Mouse (Mus musculus) megakaryocyte, embryonic 14.5 days (primary cell): ENCODE results near the gene Zfp654. TPM values are rescaled to one million over a fixed set of nuclear protein-coding genes. Genes with fewer than 3 reads are reported as not detected.

Experiments
- H3K27me3 ChIP-seq: replicated peaks from 2 replicates; pipeline ENCODE3; 2012; ENCODE audit warnings: inconsistent platforms
- H3K36me3 ChIP-seq: replicated peaks from 2 replicates; pipeline ENCODE3; 2012; ENCODE audit warnings: low read length, inconsistent platforms, mixed read lengths
- H3K4me1 ChIP-seq: 2 replicates; pipeline ENCODE4 v1.6.1; 2012; ENCODE audit warnings: inconsistent platforms
- H3K4me3 ChIP-seq: replicated peaks from 2 replicates; pipeline ENCODE3; 2012; ENCODE audit warnings: moderate library complexity, mild to moderate bottlenecking, inconsistent platforms
- H3K9me3 ChIP-seq: 2 replicates; pipeline ENCODE4 v1.6.1; 2012; ENCODE audit warnings: inconsistent platforms
- FLI1 ChIP-seq: IDR thresholded peaks from 2 replicates; pipeline ENCODE4 v1.6.1; 2012; ENCODE audit warnings: low read length, inconsistent platforms, mixed read lengths
- GATA1 ChIP-seq: IDR thresholded peaks from 3 replicates; pipeline ENCODE4 v1.6.1; 2012; ENCODE audit warnings: mixed read lengths, low read length, inconsistent platforms, borderline replicate concordance
- polyA plus RNA-seq: library from polyadenylated mRNA; stranded (reverse); fragments of >175 nt; gene quantifications from 2 replicates; pipeline ENCODE4 v1.2.3, GENCODE M21; 2012; ENCODE audit warnings: low replicate concordance; ENCODE audit not compliant: insufficient read depth

The Zfp654 gene
- polyA plus RNA-seq, 1 experiment = 0.13 TPM

DNA sequence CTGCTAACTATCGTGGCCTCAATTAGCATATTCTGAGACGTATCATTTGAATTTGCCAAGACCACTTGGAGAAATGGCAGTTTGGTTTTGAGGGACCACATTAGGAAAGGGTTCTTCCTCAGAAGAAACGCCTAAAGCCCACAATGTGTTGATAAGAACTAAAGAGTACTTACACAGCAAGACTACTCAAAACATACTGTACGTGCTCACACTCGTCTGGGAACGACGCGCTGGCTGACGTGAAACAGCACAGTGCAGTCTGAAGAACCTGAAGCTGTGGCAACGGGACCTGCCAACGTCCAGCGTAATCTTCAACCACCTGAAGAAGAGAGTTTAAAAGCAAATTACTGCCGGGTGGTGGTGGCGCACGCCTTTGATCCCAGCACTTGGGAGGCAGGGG is 21.2 kb downstream of the Zfp654 start:
- Histone ChIP-seq H3K4me1 (peaks cover 46% of the 10 kb centered on the region), H3K4me3 (peak overlapping the region; percentile 79), H3K9me3 (no peaks in the 10 kb centered on the region), H3K27me3 (no peaks in the 10 kb centered on the region), H3K36me3 (peaks cover 50% of the 10 kb centered on the region)
- no peak for TF ChIP-seq GATA1
- no peak for TF ChIP-seq FLI1

DNA sequence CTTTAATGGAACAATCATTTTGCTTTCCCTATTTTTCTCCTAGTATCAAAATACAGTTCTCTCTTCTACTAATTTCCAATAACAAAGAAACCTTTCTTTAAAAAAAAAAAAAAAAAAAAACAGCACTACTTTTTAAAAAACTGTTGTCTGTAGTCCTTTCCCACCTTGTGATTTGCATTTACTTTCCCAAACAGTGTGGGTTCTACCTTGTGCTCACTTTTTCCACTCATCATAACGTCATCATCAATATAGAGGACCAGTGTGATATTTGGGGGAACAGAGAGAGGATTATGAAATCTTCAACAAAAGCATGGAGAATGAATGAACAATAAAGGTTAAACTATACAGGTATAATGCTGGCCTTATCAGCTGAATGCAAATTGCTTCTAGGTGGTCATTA is 27.0 kb downstream of the Zfp654 start:
- H3K4me1 ChIP-seq = peaks cover 32% of the 10 kb centered on the region; the same call in 1 of the 2 replicates
- no peaks in the 10 kb centered on the region for H3K27me3 ChIP-seq
- no peaks in the 10 kb centered on the region for H3K9me3 ChIP-seq
- TF ChIP-seq FLI1 (no peak), GATA1 (no peak)
- no peak overlapping the region for H3K4me3 ChIP-seq
- peaks cover 65% of the 10 kb centered on the region for H3K36me3 ChIP-seq

DNA sequence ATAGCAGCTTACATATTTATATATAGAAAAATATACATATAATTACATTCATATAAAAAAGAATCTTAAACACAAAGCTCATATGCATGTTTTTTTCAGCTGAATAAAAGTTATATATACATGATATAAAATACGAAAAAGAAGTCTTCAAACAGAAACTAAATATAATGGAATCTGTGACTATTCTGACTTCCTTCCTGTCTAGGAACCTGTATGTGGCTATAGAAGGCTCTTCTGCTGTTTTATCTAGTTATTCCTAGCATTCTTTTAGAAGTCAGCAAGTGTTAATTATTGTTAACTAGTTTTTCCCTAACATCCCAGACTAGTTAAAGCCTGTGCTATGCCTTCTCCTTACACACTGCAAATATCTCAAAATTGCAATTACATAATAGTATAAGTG is 27.6 kb downstream of the Zfp654 start:
- TF ChIP-seq GATA1 = no peak
- no peak for TF ChIP-seq FLI1
- peaks cover 62% of the 10 kb centered on the region for H3K36me3 ChIP-seq

DNA sequence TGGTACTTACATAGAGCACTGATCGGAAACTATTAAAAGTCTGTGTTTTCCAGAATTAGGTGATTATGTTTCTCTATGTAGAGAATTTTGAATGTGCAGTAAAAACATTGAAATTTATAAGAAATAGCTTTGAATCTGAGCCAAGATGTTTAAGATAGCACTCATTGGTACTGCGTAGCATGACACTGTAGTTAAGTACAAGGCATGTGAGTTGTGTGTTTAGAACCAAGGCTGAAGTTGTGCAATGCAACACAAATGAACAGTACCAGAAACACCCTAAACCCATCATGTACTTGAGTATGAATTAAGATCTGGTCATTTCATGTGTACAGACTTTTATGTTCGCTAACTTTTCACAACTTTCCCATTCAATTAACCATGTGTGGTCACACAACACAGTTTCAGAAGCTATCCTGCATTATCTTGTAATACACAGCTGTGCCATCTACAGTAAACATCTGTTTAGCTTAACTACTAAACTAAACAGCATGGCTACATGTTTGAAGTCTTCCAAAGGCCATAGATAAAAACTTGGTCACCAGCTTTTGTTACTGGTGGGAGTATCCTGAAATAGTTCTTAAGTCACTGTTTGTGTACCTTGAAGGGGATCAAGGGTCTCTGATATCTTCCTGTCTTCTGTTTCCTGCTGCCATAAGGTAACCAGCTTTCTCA is 34.2 kb downstream of the Zfp654 start:
- no peaks in the 10 kb centered on the region for H3K27me3 ChIP-seq
- no peak for TF ChIP-seq FLI1
- no peak for TF ChIP-seq GATA1
- peaks cover 11% of the 10 kb centered on the region for H3K4me1 ChIP-seq
- H3K36me3 ChIP-seq = peaks cover 63% of the 10 kb centered on the region
- no peaks in the 10 kb centered on the region for H3K9me3 ChIP-seq
- no peak overlapping the region for H3K4me3 ChIP-seq

More for the DNA sequence above, 27.6 kb downstream of the Zfp654 start:
- H3K4me3 ChIP-seq = no peak overlapping the region
- H3K27me3 ChIP-seq = no peaks in the 10 kb centered on the region
- H3K9me3 ChIP-seq = no peaks in the 10 kb centered on the region
- peaks cover 35% of the 10 kb centered on the region for H3K4me1 ChIP-seq

DNA sequence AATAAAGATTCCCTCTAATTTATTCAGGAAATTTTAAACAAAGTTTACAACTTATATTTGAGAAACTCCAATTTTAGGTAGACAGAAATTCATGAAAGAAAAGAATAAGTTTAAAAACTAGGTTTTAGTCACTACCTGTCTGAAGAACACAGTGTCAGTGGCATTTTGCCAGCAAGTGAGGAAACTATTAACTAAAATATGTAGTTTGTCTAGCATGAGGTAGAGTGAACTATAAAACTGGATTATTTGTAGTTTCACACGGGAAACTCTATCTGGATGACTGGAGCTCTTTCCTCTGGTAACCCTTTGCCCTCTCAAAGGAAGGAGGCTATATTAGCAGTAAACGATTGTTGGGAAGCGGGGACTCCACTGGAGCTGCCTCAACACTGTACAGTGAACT is 48.4 kb downstream of the Zfp654 start:
- Histone ChIP-seq H3K27me3 (no peaks in the 10 kb centered on the region), H3K9me3 (0 out of 2 replicates have a peak, but pooled peaks cover 5% of the 10 kb centered on the region), H3K4me3 (no peak overlapping the region), H3K36me3 (peaks cover 59% of the 10 kb centered on the region), H3K4me1 (peaks cover 37% of the 10 kb centered on the region)
- TF ChIP-seq FLI1 (no peak), GATA1 (no peak)

DNA sequence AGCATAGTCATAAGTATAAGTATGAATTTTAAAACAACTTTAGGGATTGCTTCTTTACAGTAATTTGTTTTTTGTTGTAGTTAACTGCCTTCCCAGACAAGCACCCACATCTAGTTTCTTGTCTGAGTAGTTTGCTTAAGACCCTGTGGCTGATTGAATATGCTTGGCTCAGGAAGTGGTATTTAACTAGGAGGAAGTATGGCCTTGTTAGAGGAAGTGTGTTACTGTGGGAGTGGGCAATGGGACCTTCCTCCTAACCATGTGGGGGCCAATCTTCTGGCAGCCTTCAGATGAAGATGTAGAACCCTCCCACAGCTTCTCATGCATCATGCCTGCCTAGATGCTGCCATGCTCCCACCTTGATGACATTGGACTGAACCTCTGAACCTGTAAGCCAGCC is 49.8 kb downstream of the Zfp654 start:
- no peak overlapping the region for H3K4me3 ChIP-seq
- peaks cover 45% of the 10 kb centered on the region for H3K4me1 ChIP-seq
- peaks cover 59% of the 10 kb centered on the region for H3K36me3 ChIP-seq
- TF ChIP-seq FLI1 = no peak
- no peak for TF ChIP-seq GATA1
- 0 out of 2 replicates have a peak, but pooled peaks cover 5% of the 10 kb centered on the region for H3K9me3 ChIP-seq
- no peaks in the 10 kb centered on the region for H3K27me3 ChIP-seq

DNA sequence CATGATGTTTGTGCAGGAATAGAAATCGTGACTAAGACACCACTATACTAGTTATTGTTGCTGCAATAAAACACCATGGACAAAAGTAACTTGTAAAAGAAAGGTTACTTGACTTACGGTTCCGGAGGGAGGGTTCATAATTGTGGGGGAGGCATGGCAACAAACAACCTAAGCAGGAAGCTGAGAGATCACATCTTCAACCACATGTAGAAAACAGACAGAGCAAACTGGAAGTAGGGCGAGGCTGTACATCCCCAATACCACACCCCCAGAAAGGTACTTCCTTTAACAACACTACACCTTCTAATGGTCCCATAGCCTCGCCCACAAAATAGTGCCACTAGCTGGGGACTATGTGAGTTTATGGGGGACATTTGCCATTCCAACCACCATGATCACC is 51.1 kb downstream of the Zfp654 start:
- no peak for TF ChIP-seq GATA1
- no peak for TF ChIP-seq FLI1
- H3K4me1 ChIP-seq = peaks cover 50% of the 10 kb centered on the region
- no peak overlapping the region for H3K4me3 ChIP-seq

DNA sequence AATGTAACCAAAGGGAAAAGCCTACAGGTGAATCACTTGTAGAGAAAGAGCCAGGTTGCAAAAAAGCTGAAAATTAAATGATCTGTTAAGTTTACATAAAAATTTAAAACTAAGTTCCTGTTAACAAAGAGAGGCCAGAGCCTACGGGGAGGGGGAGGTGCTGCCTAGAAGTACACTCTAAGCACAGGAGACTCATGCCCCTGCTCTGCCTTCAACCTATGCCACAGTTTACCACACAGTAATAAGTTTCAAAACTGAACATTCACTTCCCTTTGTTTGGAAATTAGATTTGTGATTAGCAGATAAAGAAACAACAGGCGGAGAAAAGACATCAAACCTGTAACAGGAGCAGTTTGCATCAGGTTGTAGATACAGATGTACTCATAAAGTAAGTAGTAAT is 56.6 kb downstream of the Zfp654 start:
- H3K36me3 ChIP-seq = peaks cover 48% of the 10 kb centered on the region
- no peak overlapping the region for H3K4me3 ChIP-seq
- TF ChIP-seq GATA1 (no peak), FLI1 (no peak)
- no peaks in the 10 kb centered on the region for H3K27me3 ChIP-seq
- peaks cover 35% of the 10 kb centered on the region for H3K4me1 ChIP-seq
- H3K9me3 ChIP-seq = no peaks in the 10 kb centered on the region

More for the DNA sequence above, 51.1 kb downstream of the Zfp654 start:
- peaks cover 52% of the 10 kb centered on the region for H3K36me3 ChIP-seq
- H3K9me3 ChIP-seq = 0 out of 2 replicates have a peak, but pooled peaks cover 4% of the 10 kb centered on the region
- H3K27me3 ChIP-seq = no peaks in the 10 kb centered on the region

DNA sequence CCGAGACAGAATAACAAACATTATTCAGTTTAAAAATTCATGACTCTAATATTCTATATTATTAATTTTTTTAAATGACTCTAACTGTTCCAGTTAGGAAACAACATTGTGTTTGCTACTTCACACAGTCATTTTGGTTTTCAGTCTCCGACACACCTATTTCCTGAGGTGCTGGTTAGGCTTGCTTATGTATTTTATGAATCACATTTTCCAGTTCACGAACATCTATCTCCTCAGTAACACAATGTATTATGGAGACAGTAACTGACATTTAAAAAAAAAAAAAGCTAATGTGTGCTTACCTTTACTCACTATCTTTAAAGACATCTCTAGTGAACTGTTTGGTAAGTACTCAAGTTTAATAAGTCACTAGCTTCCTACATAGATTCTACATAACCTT is 61.7 kb downstream of the Zfp654 start:
- Histone ChIP-seq H3K27me3 (no peaks in the 10 kb centered on the region), H3K36me3 (peaks cover 82% of the 10 kb centered on the region), H3K9me3 (no peaks in the 10 kb centered on the region), H3K4me1 (peaks cover 24% of the 10 kb centered on the region), H3K4me3 (no peak overlapping the region)
- TF ChIP-seq FLI1 = no peak
- TF ChIP-seq GATA1 = no peak

DNA sequence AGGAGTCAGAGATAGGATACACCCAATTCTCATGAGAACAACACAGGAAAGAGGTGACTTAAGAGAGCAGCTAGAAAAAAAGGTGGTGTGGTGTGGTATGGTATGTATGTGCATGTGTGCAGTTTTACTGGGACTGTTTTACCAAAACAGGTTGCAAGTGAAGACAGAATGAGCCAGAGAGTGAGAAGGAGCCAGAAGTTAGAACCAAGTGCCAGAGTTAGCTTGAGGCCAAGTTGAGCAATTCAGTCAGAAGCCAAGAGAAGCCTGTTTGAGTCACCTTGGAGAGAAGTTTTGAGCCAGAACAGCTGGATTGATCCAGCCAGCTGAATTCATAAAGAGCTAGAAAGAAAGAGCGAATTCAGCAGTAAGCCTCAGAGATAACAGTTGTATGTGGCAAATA is 75.9 kb downstream of the Zfp654 start:
- Histone ChIP-seq H3K36me3 (peaks cover 16% of the 10 kb centered on the region), H3K9me3 (no peaks in the 10 kb centered on the region), H3K27me3 (no peaks in the 10 kb centered on the region), H3K4me3 (no peak overlapping the region), H3K4me1 (peaks cover 27% of the 10 kb centered on the region)
- no peak for TF ChIP-seq FLI1
- TF ChIP-seq GATA1 = no peak
